Comparison of ENCODE assay signal across 7 mouse cellular contexts in genomic region chr2:32361437-32361836, GRCm38 (mm10). TPM values are rescaled to one million over a fixed set of nuclear protein-coding genes. Genes with fewer than 3 reads are reported as not detected.
DNase-seq lines count a peak whose midpoint lies in the region; ATAC-seq and TF ChIP-seq lines count a peak whose summit lies in the region.

No protein-coding gene starts in this region.

- H3K4me3 ChIP-seq in intestine, postnatal 0 days (ENCODE audit: low read depth, low read length), result peak overlapping the region; percentile 45
- peak overlapping the region; percentile 30 for H3K4me3 ChIP-seq in limb, embryonic 14.5 days (replicated peaks; ENCODE audit: low read length)
- H3K4me3 ChIP-seq in midbrain, embryonic 13.5 days (replicated peaks), result peak overlapping the region; percentile 34

- peak; percentile 92 for TF ChIP-seq CTCF in intestine, postnatal 0 days (IDR thresholded peaks at IDR 0.05; ENCODE audit: low read depth)

- 0 out of 2 replicates have a peak, but pooled peaks cover 3% of the 10 kb centered on the region for H3K4me1 ChIP-seq in intestine, postnatal 0 days (replicated peaks; ENCODE audit: control insufficient read depth, insufficient read depth, low read length)
- peaks cover 17% of the 10 kb centered on the region for H3K4me1 ChIP-seq in limb, embryonic 14.5 days (ENCODE audit: control insufficient read depth, insufficient read depth, low read length)
- H3K4me1 ChIP-seq in midbrain, embryonic 13.5 days (replicated peaks), result peaks cover 24% of the 10 kb centered on the region

- no peaks in the 10 kb centered on the region for H3K27me3 ChIP-seq in intestine, postnatal 0 days (replicated peaks; ENCODE audit: control insufficient read depth, insufficient read depth, low read length)
- H3K27me3 ChIP-seq in limb, embryonic 14.5 days (ENCODE audit: control insufficient read depth, insufficient read depth, low read length), result no peaks in the 10 kb centered on the region
- H3K27me3 ChIP-seq in midbrain, embryonic 13.5 days, result peaks cover 11% of the 10 kb centered on the region

- peak overlapping the region; percentile 40; the same call in 1 of the 2 replicates for H3K9ac ChIP-seq in intestine, postnatal 0 days (ENCODE audit: low read depth, low read length)
- H3K9ac ChIP-seq in limb, embryonic 14.5 days (ENCODE audit: low read depth, low read length, severe bottlenecking), result peak overlapping the region; percentile 38
- peak overlapping the region; percentile 62 for H3K9ac ChIP-seq in midbrain, embryonic 13.5 days (replicated peaks)

- TF ChIP-seq POLR2A in limb, embryonic 14.5 days (IDR thresholded peaks at IDR 0.05; ENCODE audit: borderline replicate concordance, extremely low read depth, insufficient read depth, insufficient read length), result no peak

- peaks cover 10% of the 10 kb centered on the region; the same call in 1 of the 2 replicates for H3K36me3 ChIP-seq in intestine, postnatal 0 days (ENCODE audit: control insufficient read depth, insufficient read depth)
- H3K36me3 ChIP-seq in limb, embryonic 14.5 days (ENCODE audit: control insufficient read depth, insufficient read depth, low read length), result peaks cover 17% of the 10 kb centered on the region
- peaks cover 12% of the 10 kb centered on the region for H3K36me3 ChIP-seq in midbrain, embryonic 13.5 days

- WGBS in intestine, postnatal 0 days, result 2% methylated on average over 24 of the region's 24 CpGs
- 2% methylated on average over 24 of the region's 24 CpGs for WGBS in limb, embryonic 14.5 days
- under 1% methylated on average over 24 of the region's 24 CpGs for WGBS in midbrain, embryonic 13.5 days

- DNase-seq in adrenal gland, postnatal 25 days, result peak; percentile 71
- peak; percentile 29 for DNase-seq in embryo, embryonic 11.5 days (ENCODE audit: low read depth, low spot score)
- peak; percentile 98 for DNase-seq in heart, adult 11 months
- peak; percentile 54 for DNase-seq in limb, embryonic 14.5 days (ENCODE audit: low spot score)
- peak; percentile 62 to 79 for DNase-seq in spleen, adult 18-20 months

- peak; percentile 63 for ATAC-seq in intestine, postnatal 0 days
- ATAC-seq in limb, embryonic 14.5 days (ENCODE audit: low FRiP score, low read depth), result peak; percentile 48; the same call in 1 of the 2 replicates
- peak; percentile 25; the same call in 1 of the 2 replicates for ATAC-seq in midbrain, embryonic 13.5 days

- peak overlapping the region; percentile 88 for H3K4me2 ChIP-seq in intestine, postnatal 0 days (replicated peaks; ENCODE audit: low read depth)
- peak overlapping the region; percentile 58 for H3K4me2 ChIP-seq in limb, embryonic 14.5 days (replicated peaks; ENCODE audit: low read depth, low read length, severe bottlenecking)
- H3K4me2 ChIP-seq in midbrain, embryonic 13.5 days (replicated peaks), result peak overlapping the region; percentile 59

- H3K9me3 ChIP-seq in intestine, postnatal 0 days (ENCODE audit: control insufficient read depth), result no peaks in the 10 kb centered on the region
- no peaks in the 10 kb centered on the region for H3K9me3 ChIP-seq in limb, embryonic 14.5 days (ENCODE audit: control insufficient read depth, low read length)
- no peaks in the 10 kb centered on the region for H3K9me3 ChIP-seq in midbrain, embryonic 13.5 days

- H3K27ac ChIP-seq in intestine, postnatal 0 days (ENCODE audit: low read depth, low read length), result peak overlapping the region; percentile 93
- H3K27ac ChIP-seq in limb, embryonic 14.5 days (replicated peaks; ENCODE audit: low read depth, low read length), result no peak overlapping the region
- no peak overlapping the region for H3K27ac ChIP-seq in midbrain, embryonic 13.5 days

RNA-seq across cellular contexts. Expression of gene Dnm1, which starts 8.3 kb away (rescaled TPM):
- 13.1 and 20.4 TPM in 2 replicates for total RNA-seq in adrenal gland, postnatal 25 days (2021)
- polyA plus RNA-seq in intestine, postnatal 0 days (2015; fragmentation: Nextera tagmentation; extraction: Ambion mirVana), result 23.5 and 30.0 TPM in 2 replicates
- 318 and 459 TPM in 2 replicates for polyA plus RNA-seq in limb, embryonic 14.5 days (2012; rRNA removed)
- polyA plus RNA-seq in limb, embryonic 14.5 days (2014; fragmentation: Nextera tagmentation; extraction: Ambion mirVana), result 46.0 and 60.1 TPM in 2 replicates
- polyA plus RNA-seq in midbrain, embryonic 13.5 days (2015; fragmentation: Nextera tagmentation; extraction: Ambion mirVana), result 35.5 and 41.2 TPM in 2 replicates

RNA-seq across cellular contexts. Expression of gene Ciz1, which starts 9.3 kb away (rescaled TPM):
- 85.5 and 107 TPM in 2 replicates for total RNA-seq in adrenal gland, postnatal 25 days (2021)
- 20.1 and 20.7 TPM in 2 replicates for polyA plus RNA-seq in intestine, postnatal 0 days (2015; fragmentation: Nextera tagmentation; extraction: Ambion mirVana)
- 196 and 266 TPM in 2 replicates for polyA plus RNA-seq in limb, embryonic 14.5 days (2012; rRNA removed)
- polyA plus RNA-seq in limb, embryonic 14.5 days (2014; fragmentation: Nextera tagmentation; extraction: Ambion mirVana), result 39.5 and 46.5 TPM in 2 replicates
- 54.4 and 56.7 TPM in 2 replicates for polyA plus RNA-seq in midbrain, embryonic 13.5 days (2015; fragmentation: Nextera tagmentation; extraction: Ambion mirVana)

RNA-seq across cellular contexts. Expression of gene 1110008P14Rik, which starts 20.3 kb away (rescaled TPM):
- 173 and 191 TPM in 2 replicates for total RNA-seq in adrenal gland, postnatal 25 days (2021)
- polyA plus RNA-seq in intestine, postnatal 0 days (2015; fragmentation: Nextera tagmentation; extraction: Ambion mirVana), result 95.0 and 100 TPM in 2 replicates
- polyA plus RNA-seq in limb, embryonic 14.5 days (2012; rRNA removed), result 51.3 and 76.1 TPM in 2 replicates
- 55.3 and 66.9 TPM in 2 replicates for polyA plus RNA-seq in limb, embryonic 14.5 days (2014; fragmentation: Nextera tagmentation; extraction: Ambion mirVana)
- 74.7 and 77.5 TPM in 2 replicates for polyA plus RNA-seq in midbrain, embryonic 13.5 days (2015; fragmentation: Nextera tagmentation; extraction: Ambion mirVana)

RNA-seq across cellular contexts. Expression of gene Lcn2, which starts 26.6 kb away (rescaled TPM):
- total RNA-seq in adrenal gland, postnatal 25 days (2021), result 1.0 and 1.5 TPM in 2 replicates
- polyA plus RNA-seq in intestine, postnatal 0 days (2015; fragmentation: Nextera tagmentation; extraction: Ambion mirVana), result 4.8 and 5.4 TPM in 2 replicates
- 1.3 and 2.4 TPM in 2 replicates for polyA plus RNA-seq in limb, embryonic 14.5 days (2012; rRNA removed)
- polyA plus RNA-seq in limb, embryonic 14.5 days (2014; fragmentation: Nextera tagmentation; extraction: Ambion mirVana), result 0.97 and 2.8 TPM in 2 replicates
- 0.35 and 0.37 TPM in 2 replicates for polyA plus RNA-seq in midbrain, embryonic 13.5 days (2015; fragmentation: Nextera tagmentation; extraction: Ambion mirVana)

RNA-seq across cellular contexts. Expression of gene Ptges2, which starts 34.3 kb away (rescaled TPM):
- total RNA-seq in adrenal gland, postnatal 25 days (2021), result 49.8 and 51.8 TPM in 2 replicates
- 47.3 and 49.4 TPM in 2 replicates for polyA plus RNA-seq in intestine, postnatal 0 days (2015; fragmentation: Nextera tagmentation; extraction: Ambion mirVana)
- polyA plus RNA-seq in limb, embryonic 14.5 days (2012; rRNA removed), result 29.3 and 30.5 TPM in 2 replicates
- polyA plus RNA-seq in limb, embryonic 14.5 days (2014; fragmentation: Nextera tagmentation; extraction: Ambion mirVana), result 26.5 and 30.3 TPM in 2 replicates
- polyA plus RNA-seq in midbrain, embryonic 13.5 days (2015; fragmentation: Nextera tagmentation; extraction: Ambion mirVana), result 35.5 and 37.6 TPM in 2 replicates

Comparison
In these comparisons a context has a peak if more than half of its experiments do, and no peak if none do; other contexts are left out.
1. DNase-seq: peak in every context shown above with its lines; median percentile 98 in heart, adult 11 months; 71 in adrenal gland, postnatal 25 days; 70 in spleen, adult 18-20 months; 54 in limb, embryonic 14.5 days; 29 in embryo, embryonic 11.5 days.